Mouse (Mus musculus) C2C12 (cell line): Measurements from ENCODE around the gene Pik3cd.

ENCODE experiments used
- CEBPB ChIP-seq: IDR thresholded peaks from one replicate; pipeline ENCODE4 v1.6.1; 2011; ENCODE audit warnings: low read depth, mild to moderate bottlenecking, control low read depth, moderate library complexity
- CTCF ChIP-seq: IDR thresholded peaks from one replicate; pipeline ENCODE4 v1.5.1; 2011; ENCODE audit not compliant: control insufficient read depth, insufficient read depth, insufficient read length
- MAX ChIP-seq: IDR thresholded peaks from one replicate; pipeline ENCODE4 v1.6.1; 2011; ENCODE audit warnings: mild to moderate bottlenecking, control low read depth
- MYOD1 ChIP-seq: IDR thresholded peaks from one replicate; pipeline ENCODE4 v1.6.1; 2011; ENCODE audit warnings: low read depth; ENCODE audit not compliant: control insufficient read depth, insufficient read length
- MYOG ChIP-seq: IDR thresholded peaks from one replicate; pipeline ENCODE4 v1.6.1; 2011; ENCODE audit not compliant: control insufficient read depth, insufficient read length; ENCODE audit errors: extremely low read depth

- TF ChIP-seq CTCF (peak; percentile 56), MAX (no peak), MYOG (no peak), CEBPB (no peak), MYOD1 (no peak)
Observed at GRCm38 (mm10) chr4:149611376-149612044, 90.9 kb downstream of the Pik3cd start.
